Mouse (Mus musculus): ENCODE measurements around the gene Irak2.

- TF ChIP-seq POLR2A (IDR thresholded peaks at IDR 0.05; ENCODE audit: insufficient read depth, low read depth, low read length) (no peak), CTCF (IDR thresholded peaks at IDR 0.05; ENCODE audit: insufficient read depth, low read depth, low read length) (no peak)
Measured at GRCm38 (mm10) chr6:113675234-113675633, 37.0 kb downstream of the Irak2 start.

Measured in olfactory bulb, adult 2 months (tissue).